Mouse (Mus musculus) left cerebral cortex, adult 11 months (tissue): ENCODE data around the gene Mink1.
"Not testable (repeated sequence)": the region's sequence is repeated elsewhere in the genome, so short reads cannot be mapped to it uniquely, and the experiment has no call there.

Experiments used
- DNase-seq: peaks from one replicate; pipeline ENCODE4 v3.0.0; 2022; ENCODE audit warnings: low spot score

The Mink1 gene

DNA sequence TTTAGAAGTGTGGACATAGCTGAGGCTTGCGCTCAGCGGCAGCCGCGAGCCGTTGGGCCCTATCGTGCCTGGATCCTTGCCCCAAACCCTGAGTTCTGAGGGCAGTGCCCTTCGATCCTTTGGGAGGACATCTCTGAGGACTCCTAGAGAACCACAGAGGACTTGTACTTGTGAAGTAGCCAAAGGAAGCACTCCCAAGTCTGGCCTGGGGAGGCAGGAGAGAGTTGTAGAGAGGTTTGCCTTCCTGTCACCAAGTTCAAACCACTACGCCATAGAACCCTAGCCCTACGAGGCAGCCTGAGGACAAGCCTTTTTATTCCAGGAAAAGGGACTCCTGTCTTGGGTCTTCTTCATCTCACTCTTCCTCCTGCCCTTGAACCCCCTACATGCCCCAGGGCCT lies 5.1 kb upstream of the Mink1 start:
- DNase-seq, result no peak

GRCm38 (mm10) chr11:70561937-70562286 lies 769 bp upstream of the Mink1 start:
- DNase-seq, result no peak

- no peak for DNase-seq
Measured at GRCm38 (mm10) chr11:70562995-70563469, 351 bp downstream of the Mink1 start.

- no peak for DNase-seq
Measured at GRCm38 (mm10) chr11:70563470-70564275, 992 bp downstream of the Mink1 start.

DNA sequence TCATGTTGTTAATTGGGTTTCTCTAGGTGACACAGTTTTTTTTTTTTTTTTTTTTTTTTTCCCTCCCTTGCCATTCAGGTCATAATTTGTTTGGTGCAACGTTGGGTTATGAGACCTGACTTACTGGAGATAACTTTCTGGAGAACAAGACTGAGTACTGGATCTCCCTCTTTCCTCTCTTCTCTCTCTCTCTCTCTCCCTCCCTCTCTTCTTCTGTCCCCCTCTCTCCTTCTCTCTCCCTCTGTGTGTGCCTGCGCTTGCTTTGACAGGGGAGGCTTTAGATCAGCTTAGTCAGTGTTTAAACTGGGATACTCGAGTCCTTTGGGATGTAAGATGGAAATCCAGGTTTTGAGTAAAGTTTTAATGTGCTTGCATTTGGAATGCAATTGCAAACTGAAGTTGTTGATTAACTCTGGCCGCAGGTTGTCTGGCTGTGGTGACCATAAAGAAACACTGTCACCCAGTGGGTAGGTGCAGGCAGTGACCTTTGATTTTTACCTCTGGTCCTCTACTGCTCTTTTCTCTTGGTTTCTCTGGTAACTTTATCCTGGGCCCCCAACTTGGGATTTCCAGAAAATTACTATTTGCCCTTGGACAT lies 1.7 kb downstream of the Mink1 start:
- no peak for DNase-seq

- no peak for DNase-seq
Measured at GRCm38 (mm10) chr11:70566586-70566985, 3.9 kb downstream of the Mink1 start.

DNA sequence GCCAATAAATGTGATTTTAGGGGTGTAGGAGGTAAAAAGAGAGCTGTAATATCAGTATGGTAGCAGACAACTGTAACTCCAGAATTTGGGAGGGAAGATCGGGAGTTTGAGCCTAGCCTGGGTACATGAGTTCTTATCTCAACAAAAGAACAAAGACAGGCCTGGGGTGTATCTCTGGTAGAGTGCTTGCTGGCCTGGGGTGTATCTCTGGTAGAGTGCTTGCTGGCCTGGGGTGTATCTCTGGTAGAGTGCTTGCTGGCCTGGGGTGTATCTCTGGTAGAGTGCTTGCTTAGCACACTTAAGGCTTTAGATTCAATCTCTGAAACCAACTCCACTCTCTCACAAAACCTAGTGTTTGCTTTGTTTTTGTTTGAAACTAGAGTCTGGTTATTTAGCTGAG lies 7.9 kb downstream of the Mink1 start:
- not testable (repeated sequence) for DNase-seq

- DNase-seq, result no peak
Measured at GRCm38 (mm10) chr11:70571641-70572040, 9.0 kb downstream of the Mink1 start.

DNA sequence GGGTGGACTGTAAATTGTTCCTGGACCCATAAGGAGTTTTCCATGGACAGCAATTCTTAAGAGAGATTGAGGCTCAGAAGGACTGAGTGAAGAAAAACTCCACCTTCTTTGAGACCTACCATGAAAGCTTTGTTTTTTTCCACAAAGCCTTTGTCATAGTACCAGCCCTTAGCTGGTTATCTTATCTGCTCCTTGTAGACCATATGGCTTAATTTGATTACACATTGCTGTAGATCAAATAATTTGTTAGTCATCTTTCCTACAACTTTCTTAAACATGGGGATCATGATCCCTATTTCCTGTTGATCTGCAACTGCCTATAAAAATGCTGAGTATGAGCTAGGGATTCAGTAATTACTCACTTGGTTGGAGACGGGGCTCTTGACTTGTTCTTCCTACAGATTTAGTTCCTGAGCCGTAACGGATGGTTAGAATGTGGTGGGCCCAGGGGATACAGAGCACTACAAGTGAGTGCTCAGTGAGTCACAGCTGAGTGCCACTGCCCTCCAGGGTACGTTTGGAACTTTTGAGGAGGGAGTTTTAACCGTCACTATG lies 9.7 kb downstream of the Mink1 start:
- no peak for DNase-seq

- no peak for DNase-seq
Measured at GRCm38 (mm10) chr11:70573872-70574271, 11.2 kb downstream of the Mink1 start.

- no peak for DNase-seq
Measured at GRCm38 (mm10) chr11:70577201-70577600, 14.5 kb downstream of the Mink1 start.

DNA sequence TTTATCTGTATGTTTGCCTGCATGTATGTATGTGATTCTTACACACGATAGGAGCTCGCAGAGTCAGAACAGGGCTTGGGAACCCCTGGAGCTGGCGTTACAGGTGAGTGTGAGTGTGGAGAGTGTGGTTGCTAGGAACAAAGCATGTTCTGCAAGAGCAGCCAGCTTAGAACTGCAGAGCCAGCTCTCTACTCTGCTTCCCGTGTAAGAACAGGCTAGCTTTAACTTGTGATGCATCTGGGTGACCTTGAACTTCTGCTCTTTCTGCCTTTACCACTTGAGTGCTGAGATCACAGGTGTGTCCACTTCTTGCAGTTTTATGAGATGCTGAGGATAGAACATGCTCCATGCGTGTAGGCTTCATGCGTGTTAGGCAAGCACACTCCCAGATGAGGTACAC lies 16.3 kb downstream of the Mink1 start:
- no peak for DNase-seq

- DNase-seq, result no peak
Measured at GRCm38 (mm10) chr11:70579710-70580357, 17.2 kb downstream of the Mink1 start.

DNA sequence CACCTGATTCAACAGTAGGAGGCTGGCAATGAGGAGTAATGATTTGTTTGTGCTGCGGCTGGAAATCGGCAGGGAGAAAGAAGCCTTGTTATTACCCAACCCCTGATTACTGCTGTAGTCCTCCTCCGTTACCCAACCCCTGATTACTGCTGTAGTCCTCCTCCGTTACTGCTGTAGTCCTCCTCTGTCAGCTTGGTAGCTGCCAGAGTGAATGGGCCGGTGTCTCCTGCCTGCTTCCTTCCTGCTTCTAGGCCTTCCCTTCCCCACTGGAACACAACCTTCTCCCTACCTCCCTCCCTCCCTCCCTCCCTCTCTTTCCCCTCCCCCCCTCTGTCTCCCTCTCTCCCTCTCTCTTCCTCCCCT lies 17.7 kb downstream of the Mink1 start:
- DNase-seq, result no peak

DNA sequence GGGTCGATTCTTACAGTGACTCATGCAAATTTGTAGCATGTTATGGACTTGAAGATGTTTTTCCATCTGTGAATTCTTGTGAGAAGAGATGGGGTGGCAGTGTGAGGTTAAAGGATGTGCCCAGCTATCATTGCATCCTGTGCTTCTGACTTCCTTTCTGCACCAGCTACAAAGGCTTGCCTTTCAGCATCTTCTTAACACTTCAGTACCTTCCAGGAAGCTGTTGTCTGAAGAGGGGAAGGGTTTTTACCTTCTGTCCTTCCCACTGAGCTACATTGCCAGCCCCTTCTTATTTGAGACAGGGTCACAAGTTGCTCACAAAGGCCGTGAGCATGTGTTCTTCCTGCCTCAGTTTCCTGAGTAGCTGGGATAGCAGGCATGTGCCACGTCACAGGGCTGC lies 18.2 kb downstream of the Mink1 start:
- DNase-seq, result no peak

DNA sequence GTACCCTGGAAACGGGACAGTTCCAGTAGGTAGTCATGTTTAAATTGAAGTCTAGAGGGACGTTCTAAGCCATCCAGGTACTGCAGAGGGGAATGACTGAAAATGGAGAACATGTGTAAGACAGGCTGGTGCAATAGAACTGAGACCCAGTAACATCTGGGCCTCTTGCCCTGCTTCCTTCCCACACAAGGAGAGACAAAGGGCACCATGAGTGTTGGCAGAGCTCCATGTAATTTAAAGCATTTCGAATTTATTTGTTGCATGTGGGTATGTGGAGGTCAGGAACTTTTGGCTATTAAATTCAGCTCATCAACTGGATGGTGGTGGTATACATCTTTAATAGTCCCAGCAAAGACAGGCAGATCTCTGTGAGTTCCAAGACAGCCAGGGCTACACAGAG lies 19.5 kb downstream of the Mink1 start:
- no peak for DNase-seq

DNA sequence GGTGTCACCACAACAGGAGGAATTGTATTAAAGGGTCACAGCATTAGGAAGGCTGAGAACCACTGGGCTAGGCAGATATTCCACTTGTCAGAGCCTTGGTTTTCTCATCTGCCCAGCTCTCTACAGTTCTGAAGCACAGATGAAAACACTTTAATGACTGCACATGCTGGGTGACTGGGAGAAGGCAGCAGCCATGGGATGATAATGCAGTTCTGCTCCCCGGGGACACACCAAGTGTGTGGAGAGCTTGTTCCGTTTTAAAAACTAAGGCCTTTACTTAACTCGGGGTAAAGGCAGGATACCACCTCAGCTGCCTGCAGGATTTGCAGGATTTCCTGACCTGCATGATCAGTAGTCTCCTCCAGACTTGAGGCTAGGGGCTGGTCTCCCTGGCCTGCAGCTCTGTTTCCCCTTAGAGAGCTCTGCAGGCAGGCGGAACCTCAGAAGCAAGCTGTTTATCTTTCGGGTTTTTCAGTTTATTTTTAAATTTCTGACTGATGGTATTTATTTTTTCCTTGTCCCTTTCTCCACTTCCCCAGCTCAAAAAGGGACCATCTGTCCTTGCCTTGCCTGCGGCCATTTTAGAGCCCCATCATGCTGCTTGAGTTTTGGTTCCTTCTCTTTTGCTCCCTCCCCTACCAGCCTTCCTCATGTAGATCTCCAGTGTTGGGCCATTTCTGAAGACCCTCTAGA lies 20.5 kb downstream of the Mink1 start:
- no peak for DNase-seq

DNA sequence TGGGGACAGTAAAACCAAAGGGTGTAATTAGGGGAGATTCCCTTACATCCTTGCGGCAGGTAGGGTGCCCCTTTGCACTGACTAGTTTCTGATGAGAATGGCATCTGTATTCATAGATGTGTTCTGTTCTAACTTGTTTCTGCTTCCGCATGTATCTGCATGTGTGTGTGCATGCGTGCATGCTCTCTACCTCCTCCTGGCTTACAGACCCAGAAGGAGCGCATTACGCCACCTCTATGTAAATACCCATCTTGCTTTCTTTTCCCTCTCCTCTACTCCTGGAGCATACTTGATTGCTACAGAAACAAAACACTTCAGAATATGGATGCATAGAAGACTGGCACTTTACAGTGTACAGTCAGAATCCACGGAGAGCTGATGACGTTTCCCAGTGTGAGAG lies 21.1 kb downstream of the Mink1 start:
- DNase-seq, result no peak

DNA sequence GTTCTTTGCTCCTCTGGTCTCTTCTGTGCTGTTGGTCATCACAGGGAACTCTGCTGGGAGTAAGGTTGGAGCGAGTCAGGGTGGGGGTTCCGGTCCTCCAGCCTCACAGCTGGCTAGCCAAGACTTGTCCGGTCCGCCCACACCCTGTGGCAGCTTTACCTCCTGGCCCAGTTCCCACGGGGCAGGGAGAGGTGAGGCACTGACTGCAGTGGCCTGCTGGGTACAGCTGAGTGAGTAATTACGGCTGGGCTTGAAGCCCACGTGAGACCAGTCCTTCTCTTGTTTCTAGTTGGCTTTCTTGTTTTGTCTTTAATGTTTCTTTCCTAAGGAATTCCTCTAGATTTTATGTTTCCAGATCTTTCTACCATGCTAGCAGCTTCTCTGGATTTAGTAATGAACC lies 22.8 kb downstream of the Mink1 start:
- DNase-seq, result no peak

- no peak for DNase-seq
Measured at GRCm38 (mm10) chr11:70586261-70586660, 23.6 kb downstream of the Mink1 start.

DNA sequence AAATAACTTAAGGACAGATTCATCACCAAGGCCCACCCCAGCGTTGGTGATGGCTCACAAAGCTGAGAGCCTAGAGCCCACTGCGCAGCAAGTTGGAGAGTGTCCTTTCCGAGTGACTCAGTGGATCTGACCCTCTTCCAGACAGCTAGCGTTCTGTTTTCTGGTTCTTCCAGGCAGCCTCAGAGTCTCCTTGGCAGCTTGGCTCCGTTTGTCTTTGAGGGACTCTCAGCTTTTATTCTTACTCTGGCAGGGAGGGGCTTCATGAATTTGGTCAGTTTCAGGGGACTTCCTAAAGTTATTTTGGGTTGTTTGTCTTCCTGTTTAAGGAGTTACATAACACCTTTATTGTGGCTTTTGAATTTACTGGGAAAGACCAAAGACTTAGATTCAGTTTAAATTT lies 24.3 kb downstream of the Mink1 start:
- no peak for DNase-seq

- DNase-seq, result no peak
Measured at GRCm38 (mm10) chr11:70591733-70592132, 29.1 kb downstream of the Mink1 start.
